Mouse (Mus musculus) cortical plate, adult 2 months (tissue): ENCODE measurements at regions not wholly inside any gene's neighbourhood (a gene's known extent, or its start where the extent isn't known, plus 50 kb on each side); places are given as distances from the start of the nearest gene placed in this dataset.

Experiments used
- CTCF ChIP-seq: fragments of 200-500 bp; IDR thresholded peaks from 2 replicates; pipeline ENCODE4 v1.5.1; 2011; ENCODE audit warnings: mild to moderate bottlenecking, control low read depth, low read length; ENCODE audit not compliant: insufficient read depth; ENCODE audit errors: extremely low read depth
- POLR2A ChIP-seq: fragments of 200-500 bp; IDR thresholded peaks from 2 replicates; pipeline ENCODE4 v1.6.1; 2011; ENCODE audit warnings: mild to moderate bottlenecking, low read length, control low read depth; ENCODE audit not compliant: insufficient read depth; ENCODE audit errors: extremely low read depth

DNA sequence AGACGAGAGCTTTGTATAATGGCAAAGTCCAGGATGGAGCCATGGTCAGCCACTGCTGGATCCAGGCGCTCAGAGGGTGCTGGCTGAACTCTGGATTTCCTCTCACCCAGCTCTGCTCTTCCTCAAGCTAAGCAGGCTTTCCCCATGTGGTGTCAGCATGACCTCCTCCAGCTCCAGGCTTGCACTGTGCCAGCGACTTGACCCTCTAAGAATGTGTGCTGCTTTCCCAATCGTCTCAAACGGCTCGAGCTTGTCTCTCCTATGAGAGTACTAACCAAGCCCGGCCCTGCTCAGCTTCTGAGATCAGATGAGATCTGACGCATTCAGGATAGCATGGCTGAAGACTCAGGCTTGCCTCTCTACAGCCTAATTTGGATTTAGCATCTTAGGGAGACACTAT is 79.1 kb downstream of the Smim20 start:
- TF ChIP-seq POLR2A (no peak), CTCF (no peak)
